Mouse (Mus musculus): Measurements from ENCODE around the gene Syna.

The Syna gene

GRCm38 (mm10) chr5:134567445-134567844 lies 7.5 kb upstream of the Syna start:
- DNase-seq (ENCODE audit: low read depth), result no peak

GRCm38 (mm10) chr5:134565696-134566095 lies 5.7 kb upstream of the Syna start:
- DNase-seq (ENCODE audit: low read depth), result no peak

- DNase-seq (ENCODE audit: low read depth), result no peak
Measured at GRCm38 (mm10) chr5:134564272-134564671, 4.3 kb upstream of the Syna start.

GRCm38 (mm10) chr5:134560450-134561171 lies 640 bp upstream of the Syna start:
- no peak for DNase-seq (ENCODE audit: low read depth)

GRCm38 (mm10) chr5:134555463-134556164 lies 4.4 kb downstream of the Syna start:
- DNase-seq (ENCODE audit: low read depth), result no peak

- no peak for DNase-seq (ENCODE audit: low read depth)
Measured at GRCm38 (mm10) chr5:134553951-134554546, 5.9 kb downstream of the Syna start.

GRCm38 (mm10) chr5:134552110-134552972 lies 7.6 kb downstream of the Syna start, which contains the start of gene Clip2:
Clip2 (minus strand) TSS chr5:134552434.
- peak; percentile 93 for DNase-seq (ENCODE audit: low read depth)

GRCm38 (mm10) chr5:134551233-134552109 lies 8.5 kb downstream of the Syna start:
- DNase-seq (ENCODE audit: low read depth), result peak; percentile 51

- DNase-seq (ENCODE audit: low read depth), result peak; percentile 43
Measured at GRCm38 (mm10) chr5:134550836-134551232, 9.1 kb downstream of the Syna start.

GRCm38 (mm10) chr5:134549640-134550168 lies 10.3 kb downstream of the Syna start:
- no peak for DNase-seq (ENCODE audit: low read depth)

- no peak for DNase-seq (ENCODE audit: low read depth)
Measured at GRCm38 (mm10) chr5:134548306-134548705, 11.7 kb downstream of the Syna start.

- DNase-seq (ENCODE audit: low read depth), result no peak
Measured at GRCm38 (mm10) chr5:134546790-134547189, 13.2 kb downstream of the Syna start.

- DNase-seq (ENCODE audit: low read depth), result peak; percentile 47
Measured at GRCm38 (mm10) chr5:134545242-134545629, 14.7 kb downstream of the Syna start.

- DNase-seq (ENCODE audit: low read depth), result no peak
Measured at GRCm38 (mm10) chr5:134544516-134545241, 15.3 kb downstream of the Syna start.

- no peak for DNase-seq (ENCODE audit: low read depth)
Measured at GRCm38 (mm10) chr5:134541640-134542039, 18.3 kb downstream of the Syna start.

- no peak for DNase-seq (ENCODE audit: low read depth)
Measured at GRCm38 (mm10) chr5:134540881-134541280, 19.1 kb downstream of the Syna start.

GRCm38 (mm10) chr5:134539891-134540290 lies 20.1 kb downstream of the Syna start:
- peak; percentile 53 for DNase-seq (ENCODE audit: low read depth)

- no peak for DNase-seq (ENCODE audit: low read depth)
Measured at GRCm38 (mm10) chr5:134536036-134536435, 23.9 kb downstream of the Syna start.

GRCm38 (mm10) chr5:134532417-134532816 lies 27.6 kb downstream of the Syna start:
- no peak for DNase-seq (ENCODE audit: low read depth)

GRCm38 (mm10) chr5:134531585-134531984 lies 28.4 kb downstream of the Syna start:
- no peak for DNase-seq (ENCODE audit: low read depth)

Data from naive thymus-derived CD4-positive, alpha-beta T cell, adult 2 months (primary cell).